Mouse (Mus musculus) frontal cortex, postnatal 10 days (tissue): ENCODE results near the gene Foxj2.

Source experiments
- DNase-seq, 2 experiments: peaks; one replicate each; pipeline ENCODE4 v3.0.0; 2022; ENCODE audit warnings: low spot score in 2 of 2, mixed read lengths in 1 of 2

Gene Foxj2

DNA sequence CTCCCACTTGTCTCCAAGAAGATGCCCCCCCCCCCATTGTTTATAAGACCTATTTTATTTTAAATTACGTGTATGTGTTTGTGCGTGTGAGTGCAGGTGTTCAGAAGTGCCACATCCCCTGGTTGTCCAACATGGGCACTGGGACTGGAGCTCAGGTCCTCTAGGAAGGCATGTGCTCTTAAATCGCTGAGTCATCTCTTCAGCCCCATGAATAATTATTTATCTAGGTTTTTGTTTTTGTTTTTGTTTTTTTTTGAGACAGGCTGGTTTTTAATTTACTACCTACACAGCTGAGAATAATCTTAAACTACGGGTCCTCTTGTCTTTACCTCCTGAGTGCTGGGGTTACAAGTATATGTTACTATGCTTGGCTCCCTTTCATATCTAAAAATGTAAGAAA is 6.1 kb upstream of the Foxj2 start:
- DNase-seq = no peak

DNA sequence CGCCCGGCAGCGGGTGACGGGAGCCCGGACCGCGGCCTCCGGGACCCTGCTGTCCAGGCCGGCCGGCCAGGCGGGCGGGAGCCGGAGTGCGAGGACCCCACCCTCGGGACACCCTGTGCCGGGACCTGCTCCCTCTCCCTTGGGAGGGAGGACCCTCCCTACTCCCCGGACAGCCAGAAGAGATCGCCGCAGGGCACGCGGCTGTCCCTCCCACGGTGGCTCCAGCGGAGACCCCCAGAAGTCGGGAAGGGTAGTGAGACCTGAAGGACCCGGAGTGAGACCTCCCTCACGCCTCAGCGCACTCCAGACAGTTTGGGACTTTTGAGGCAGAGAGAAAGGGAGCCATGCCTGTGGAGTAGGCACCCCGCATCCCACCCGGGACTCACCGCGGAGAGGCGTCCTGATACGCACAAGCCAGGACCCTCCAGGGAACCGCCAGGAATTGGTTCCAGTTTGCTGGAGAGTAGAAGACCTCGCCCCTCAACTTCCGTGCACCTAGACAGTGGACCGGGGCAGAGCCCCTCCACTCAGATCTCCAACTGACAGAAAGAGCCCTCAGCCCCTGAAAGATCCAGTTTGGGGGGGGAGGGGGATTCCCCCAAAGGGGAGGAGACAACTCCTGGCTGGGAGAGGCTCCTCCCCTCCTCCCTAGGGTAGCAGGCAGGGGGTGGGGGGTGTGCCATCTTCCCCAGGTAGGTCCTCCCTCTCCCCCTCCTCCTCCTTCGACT is 521 bp downstream of the Foxj2 start:
- DNase-seq = peak; percentile 44 to 46

DNA sequence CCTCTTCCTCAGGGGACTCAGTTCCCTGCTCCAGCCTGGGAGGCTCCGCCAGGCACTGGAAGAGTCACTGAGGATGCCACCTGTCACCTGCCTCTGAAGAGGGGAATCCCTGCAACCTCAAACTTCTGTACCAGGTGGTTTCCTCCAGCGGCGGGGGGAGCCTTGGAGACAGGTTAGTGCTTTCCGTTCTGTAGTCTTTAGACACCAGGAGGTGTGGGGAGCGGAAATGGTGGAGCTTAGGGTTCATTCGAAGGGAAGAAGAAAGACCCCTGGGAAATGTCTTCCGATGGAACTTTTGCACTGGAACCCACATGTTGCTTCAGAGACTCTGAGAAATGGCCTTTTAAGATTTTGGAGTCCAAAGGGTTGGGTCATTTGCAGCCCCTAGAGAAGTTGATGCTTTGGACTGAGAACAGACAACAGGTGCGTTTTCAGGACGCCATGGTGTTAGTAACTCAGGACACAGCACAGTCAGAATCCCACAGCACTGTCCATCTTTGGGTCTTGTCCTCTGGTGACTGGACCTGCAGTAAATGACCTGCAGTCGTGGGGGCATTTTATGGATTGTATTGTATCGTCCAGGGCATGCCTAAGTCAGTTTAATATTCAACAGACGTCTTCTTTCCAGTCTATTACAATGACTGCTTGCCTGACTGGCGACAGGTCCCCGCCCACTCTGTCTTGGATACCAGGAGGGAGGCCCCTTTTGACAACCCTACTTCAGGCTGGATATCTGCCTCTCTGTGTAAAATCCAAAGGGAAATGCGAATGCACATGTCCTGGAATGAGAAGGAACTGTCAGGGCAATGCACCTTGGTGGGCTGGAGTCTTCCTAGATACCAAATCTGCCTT is 1.3 kb downstream of the Foxj2 start:
- DNase-seq = no peak

DNA sequence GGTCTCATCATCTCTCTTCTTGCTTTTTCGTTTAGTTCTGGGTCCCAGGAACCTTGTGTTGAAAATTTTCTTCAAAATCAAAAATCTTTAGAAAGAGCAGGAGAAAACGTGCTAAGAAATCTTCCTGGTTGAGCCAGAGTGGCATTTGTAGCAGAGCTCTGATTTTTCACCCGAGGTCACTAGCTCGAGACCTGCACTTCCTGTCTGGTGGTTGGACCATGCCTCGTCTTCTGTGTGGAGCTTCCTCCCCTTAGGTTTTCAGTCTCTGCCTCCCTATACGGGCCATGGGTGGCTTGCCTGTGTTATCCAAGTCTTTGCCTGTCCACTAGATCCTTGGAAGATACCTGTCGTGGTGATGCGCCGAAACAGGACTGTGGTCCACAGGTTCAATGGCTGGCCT is 2.1 kb downstream of the Foxj2 start:
- no peak for DNase-seq

DNA sequence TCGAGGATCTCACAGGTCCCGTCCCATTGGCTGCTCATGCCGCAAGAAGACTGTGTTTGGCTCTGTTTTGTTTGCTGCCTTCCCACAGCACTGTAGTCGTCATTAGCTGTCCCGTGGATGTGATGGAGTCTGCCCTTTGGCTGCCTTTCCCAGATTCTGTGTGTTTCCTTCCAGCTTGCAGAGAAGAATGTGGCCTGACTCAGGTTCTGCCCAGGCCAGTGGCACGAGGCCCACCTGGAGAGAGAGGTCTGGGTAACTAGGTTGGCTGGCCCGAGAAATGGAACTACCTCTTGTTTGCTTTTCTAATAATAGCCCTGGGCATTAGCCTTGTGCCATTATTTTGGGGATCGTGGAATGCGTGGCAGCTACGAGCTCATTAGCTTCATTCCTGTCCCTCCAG is 4.4 kb downstream of the Foxj2 start:
- DNase-seq = no peak

DNA sequence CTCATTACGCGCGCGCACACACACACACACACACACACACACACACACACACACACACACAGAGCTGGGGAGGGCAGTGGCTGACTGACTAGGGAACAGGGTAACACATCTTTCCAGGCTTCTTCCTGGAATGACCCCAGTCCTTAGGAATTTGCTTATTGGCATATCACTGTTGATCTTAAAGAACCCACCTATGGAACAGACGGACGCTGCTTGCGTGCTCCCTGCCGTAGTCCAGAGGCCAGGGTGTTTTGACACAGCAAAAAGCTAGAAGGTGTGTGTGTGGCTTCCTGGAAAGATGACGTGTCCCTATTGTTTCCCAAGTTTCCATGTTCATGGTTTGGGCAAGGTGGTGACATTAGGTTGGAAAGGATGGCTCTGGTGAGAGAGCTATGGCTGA is 5.5 kb downstream of the Foxj2 start:
- no peak for DNase-seq

DNA sequence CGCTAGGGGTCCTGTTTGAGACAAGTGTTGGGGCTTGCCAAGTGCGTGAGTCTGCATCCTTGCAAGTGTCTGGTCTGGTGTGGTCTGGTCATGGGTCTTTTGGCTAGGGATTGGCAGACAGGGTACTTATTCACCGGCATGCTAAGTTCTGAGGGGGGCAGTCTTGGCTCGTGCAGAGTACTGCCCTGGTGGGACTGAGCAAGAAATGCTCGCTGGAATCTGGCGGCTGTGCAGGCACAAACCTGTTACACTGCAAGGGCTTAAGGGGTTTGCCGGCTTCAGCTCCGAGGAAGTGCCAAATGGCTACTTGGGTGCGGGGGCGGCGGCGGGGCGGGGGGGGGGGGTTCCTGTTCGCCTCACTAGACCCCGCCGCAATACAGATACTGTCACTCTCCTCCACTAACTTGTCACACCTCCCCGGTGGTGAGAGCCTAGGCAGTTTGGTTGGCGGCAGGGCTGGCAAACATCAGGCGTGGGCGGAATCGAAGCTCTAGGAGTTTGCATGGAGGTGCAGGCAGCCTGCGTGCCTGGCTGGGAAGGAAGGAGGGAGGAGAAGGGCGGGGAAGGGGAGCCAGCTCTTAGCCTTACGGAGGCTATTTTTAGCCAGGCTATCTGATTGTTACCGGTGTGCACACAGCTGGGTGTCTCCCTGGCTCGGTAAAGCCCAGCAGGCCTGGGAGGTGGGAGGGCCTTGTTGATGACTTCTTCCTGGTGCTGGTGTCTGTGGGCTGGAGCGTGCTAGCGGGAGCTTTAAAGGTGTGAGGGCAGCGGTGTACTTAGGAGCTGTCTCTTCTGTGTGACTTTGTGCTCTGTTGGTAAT is 6.4 kb downstream of the Foxj2 start:
- peak; percentile 60 to 76 for DNase-seq

DNA sequence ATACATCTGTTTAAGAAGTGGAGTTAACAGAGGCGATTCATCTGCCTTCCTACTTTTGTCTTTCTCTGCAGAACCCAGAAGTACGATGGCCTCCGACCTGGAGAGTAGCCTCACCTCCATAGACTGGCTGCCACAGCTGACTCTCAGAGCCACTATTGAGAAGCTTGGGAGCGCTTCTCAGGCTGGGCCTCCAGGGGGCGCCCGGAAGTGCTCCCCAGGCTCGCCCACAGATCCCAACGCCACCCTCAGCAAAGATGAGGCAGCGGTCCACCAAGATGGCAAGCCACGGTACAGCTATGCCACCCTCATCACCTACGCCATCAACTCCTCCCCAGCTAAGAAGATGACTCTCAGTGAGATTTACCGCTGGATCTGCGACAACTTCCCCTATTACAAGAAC is 8.4 kb downstream of the Foxj2 start:
- DNase-seq = no peak

DNA sequence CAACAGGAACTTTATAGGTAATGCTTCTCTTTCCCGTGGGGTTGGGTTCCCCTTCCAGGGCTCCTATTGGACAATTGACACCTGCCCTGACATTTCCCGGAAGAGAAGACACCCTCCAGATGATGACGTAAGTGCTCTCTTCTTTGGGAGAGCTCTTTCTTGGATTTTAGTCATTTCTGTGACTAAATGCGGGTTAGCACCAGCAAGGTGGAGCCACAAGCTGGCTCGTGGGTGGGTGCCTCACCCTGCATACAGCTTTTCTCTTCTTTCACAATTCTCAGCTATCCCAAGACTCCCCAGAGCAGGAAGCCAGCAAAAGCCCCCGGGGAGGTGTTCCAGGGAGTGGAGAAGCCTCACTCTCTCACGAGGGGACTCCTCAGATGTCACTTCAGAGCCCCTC is 13.2 kb downstream of the Foxj2 start:
- DNase-seq = no peak

DNA sequence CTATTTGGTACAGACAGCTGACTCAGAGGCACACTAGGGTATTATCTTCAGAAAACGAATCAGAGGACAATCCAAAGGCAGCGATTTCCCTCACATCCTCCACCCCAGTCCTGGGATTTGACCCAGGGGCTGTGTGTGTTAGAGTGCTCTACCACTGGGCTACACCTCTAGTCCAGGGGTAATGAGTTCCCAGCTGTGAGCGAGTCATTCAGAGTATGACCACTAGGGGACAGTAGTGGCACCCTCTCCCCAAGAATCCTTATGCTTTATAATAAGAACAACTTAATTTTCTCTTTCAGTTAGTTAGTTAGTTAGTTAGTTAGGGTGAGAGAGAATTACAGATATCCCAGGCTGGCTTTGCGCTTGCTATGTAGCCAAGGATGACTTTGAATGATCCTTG is 14.7 kb downstream of the Foxj2 start:
- no peak for DNase-seq

DNA sequence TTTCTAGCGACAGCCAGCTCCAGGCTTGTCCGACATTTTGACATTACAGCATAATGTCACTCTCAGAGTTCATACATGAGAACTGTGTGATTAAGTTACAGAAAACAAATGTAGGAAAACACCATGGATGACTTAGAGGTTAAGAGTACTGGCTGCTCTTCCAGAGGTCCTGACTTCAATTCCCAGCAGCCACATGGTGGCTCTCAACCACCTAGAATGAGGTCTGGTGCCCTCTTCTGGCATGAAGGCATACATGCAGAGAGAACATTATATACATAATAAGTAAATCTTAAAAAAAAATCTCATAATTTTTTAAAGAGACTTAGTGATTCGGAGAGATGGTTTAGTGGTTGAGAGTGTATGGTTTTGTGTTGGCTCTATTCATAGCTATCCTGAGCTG is 17.3 kb downstream of the Foxj2 start:
- DNase-seq = no peak

DNA sequence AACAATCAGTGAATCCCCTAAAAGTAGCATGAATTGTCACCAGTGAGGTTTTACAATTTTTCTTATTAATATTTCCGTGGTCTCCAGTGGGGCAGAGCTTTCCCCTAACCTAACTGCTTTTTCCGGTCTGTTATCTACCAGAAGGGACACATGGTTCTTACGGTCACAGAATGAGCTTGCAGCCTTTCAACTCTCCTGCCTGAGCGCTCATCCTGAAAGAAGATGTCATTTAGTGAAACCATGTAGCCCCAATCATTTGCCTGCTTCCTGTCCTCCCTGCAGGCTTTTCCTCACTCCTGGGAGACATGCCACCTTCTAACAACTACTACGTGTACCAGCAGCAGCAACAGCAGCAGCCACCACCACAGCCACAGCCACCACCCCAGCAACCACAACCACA is 17.8 kb downstream of the Foxj2 start:
- DNase-seq = no peak

DNA sequence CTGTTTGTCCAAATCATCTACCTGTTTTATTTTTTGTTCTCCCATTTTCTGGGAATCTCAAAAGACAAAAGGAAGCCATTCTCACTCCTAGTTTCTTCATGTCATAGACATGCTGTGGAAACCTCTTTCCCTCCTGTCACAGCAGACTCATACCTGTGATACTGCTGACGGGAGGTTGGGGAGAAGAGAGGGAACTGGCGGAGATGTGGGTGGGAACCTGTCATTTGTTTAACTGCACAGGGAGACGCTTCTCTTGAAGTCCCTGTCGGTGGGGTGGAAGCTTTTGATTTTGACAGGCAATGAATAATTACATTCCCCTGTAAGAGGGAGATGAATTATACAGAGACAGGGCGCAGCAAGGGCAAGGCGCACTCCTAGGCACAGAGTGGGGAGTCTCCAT is 24.0 kb downstream of the Foxj2 start:
- DNase-seq = no peak

DNA sequence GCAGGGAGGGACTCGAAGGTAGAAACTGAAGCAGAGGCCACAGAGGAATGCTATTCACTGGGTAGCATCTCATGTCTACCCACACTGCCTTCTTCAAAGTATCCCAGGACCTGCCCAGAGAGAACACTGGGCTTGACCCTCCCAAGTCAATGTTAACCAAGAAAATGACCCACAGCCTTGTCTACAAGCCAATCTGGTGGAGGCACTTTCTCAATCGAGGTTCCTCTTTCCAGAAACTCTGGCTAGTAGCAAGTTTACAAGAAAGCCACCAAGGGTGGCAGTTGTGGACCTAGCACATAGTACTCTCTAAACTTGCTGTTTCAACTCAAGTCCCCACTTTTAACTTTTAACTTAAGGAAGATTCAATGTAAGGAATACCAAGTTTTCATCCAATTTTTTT is 33.0 kb downstream of the Foxj2 start:
- DNase-seq = no peak

DNA sequence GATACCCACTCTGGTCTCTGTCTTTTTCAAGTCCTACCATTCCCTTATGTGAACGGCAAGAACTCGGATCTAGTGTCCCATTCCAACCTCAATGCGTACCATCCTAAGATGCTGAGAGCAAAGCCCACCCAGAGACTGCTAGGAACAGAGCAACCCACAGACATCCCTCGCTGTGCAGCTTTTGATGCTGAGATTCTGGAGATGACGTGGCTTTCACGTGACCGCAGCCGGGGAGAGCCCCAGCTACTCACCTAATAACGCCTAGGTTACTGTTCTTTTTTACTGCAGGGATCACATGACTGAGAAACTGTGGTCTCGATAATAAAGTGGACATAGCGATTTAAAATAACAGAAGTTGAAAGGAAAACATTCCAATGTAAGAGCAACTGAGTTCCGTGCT is 34.8 kb downstream of the Foxj2 start:
- DNase-seq = no peak

DNA sequence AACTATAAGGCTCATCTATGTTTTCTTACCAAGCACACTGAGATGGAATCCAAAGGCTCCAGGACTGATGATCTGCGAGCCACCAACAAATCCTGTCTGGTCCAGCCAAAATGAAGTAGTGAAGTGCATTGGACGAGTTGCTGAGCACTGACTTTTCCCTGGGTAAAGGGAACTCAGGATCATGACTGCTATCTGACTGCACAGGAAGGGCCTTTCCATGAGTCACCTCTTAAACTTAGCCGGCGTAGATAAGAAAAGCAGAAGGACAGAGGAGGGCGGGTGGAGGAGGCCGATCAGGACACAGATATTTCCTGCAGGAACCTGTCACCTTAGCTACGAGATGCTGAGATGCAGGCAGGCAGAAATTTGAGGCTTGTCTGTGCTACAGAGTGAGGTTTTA is 36.2 kb downstream of the Foxj2 start, which contains the start of gene C3ar1:
TSS of gene C3ar1 (minus strand) at position 207 of the 400 bp plus-strand sequence.
- DNase-seq = no peak

DNA sequence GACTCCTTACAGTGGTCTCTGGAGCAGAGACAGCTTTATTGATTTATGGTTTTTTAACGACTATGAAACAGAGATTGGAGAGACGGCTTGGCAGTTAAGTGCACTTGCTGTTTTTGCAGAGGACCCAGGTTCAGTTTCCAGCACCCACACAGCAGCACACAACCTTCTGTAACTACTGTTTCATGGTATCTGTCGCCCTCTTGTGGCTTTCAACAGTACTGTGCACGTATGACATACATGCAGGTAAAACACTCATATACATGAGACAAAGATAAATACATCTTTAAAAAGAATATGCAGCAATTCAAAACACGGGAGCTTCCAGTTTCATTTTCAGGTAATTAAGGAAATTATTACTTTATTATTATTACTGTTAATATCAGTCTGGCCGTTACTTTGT is 42.7 kb downstream of the Foxj2 start:
- DNase-seq = no peak

DNA sequence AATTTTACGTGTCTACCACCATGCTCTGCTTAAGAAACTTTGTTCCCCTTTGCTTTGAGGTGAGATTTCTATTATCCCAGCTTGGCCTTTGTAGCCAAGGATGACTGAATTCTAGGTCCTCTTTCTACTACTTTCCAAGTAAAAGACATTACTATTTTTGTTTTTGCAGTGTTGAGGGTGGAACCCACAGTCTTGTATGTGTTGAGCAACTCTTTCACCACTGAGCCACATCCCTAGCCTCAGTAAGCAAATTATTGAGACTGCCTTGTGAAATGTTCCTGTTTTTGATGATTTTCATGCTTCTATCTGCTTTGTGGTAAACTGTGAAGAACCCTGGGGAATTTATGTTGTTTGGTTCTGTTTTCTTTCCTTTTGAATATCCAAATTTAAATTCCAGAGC is 43.2 kb downstream of the Foxj2 start:
- no peak for DNase-seq

DNA sequence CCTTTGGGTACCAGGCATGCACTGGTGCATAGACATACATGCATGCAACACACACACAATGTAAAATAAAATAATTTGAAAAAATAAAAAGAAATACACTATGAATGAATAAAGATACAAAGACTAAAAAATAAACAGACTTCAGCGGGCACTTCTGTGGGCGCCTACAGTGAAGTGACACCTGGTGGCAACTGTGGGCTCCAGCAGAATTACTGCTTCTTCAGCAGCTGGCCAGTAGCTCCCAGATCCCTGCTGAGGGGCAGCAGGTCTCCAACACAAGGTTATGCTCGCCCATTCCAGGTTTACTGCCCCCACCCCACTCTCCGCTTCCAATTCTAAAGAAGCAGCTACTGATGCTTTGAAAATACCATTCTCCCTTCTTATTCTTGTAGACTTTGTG is 48.2 kb downstream of the Foxj2 start:
- DNase-seq = no peak

DNA sequence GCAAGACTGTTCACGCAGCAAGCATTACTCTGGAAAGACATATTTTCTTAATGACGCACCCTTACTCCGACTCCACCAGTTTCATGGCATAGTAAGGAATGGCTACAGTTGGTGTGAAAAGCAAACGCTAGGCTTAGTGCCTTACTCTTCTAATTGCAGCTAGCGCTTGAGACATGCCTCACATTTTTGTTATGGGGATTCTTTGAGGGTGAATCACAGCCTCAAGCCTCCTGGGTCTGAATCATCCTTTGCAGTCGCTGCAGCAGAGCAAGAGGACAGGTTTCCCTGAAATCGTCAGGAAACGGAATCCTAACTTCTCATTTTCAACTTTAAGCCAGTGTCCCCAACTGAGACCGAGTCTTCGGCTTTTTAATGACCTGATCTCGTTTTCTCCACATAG is 50.1 kb downstream of the Foxj2 start:
- no peak for DNase-seq

DNA sequence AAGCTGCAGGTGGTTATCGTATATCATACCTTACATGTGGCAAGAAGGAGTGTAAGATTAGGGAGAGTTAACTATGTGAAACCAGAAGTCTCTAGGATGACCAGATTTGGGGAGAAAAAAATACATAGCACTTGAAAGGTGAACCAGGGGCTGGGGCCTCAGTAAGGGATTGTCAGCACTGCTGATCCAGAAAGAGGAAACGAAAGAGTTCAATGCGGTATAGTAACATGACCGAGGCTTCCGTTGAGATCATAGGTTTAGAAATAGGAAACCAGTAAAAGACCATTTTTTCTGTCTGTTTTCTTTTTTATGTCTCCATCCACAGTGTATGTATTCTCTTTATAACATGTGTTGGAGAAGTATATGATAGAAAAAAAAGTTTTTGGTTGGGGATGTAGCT is 53.1 kb downstream of the Foxj2 start:
- no peak for DNase-seq
